Mouse (Mus musculus): ENCODE measurements around the gene Psg25.
A peak's percentile ranks its signal among the peaks of the same experiment; 100 is the strongest.
"Not testable (repeated sequence)": the region's sequence is repeated elsewhere in the genome, so short reads cannot be mapped to it uniquely, and the experiment has no call there.

Psg25 gene

GRCm38 (mm10) chr7:18532169-18532568 lies at the start of gene Psg25:
Gene Psg25, minus strand, starts transcription at chr7:18532269.
- DNase-seq (ENCODE audit: low spot score) = no peak

GRCm38 (mm10) chr7:18567205-18567604 lies 35.1 kb upstream of the Psg25 start, which contains the start of gene Psg27:
Gene Psg27, minus strand, starts transcription at chr7:18567305.
- no peak for DNase-seq (ENCODE audit: low spot score)

GRCm38 (mm10) chr7:18559850-18560249 lies 27.8 kb upstream of the Psg25 start:
- DNase-seq (ENCODE audit: low spot score) = no peak

GRCm38 (mm10) chr7:18555751-18556150 lies 23.7 kb upstream of the Psg25 start:
- not testable (repeated sequence) for DNase-seq (ENCODE audit: low spot score)

- no peak for DNase-seq (ENCODE audit: low spot score)
These were observed 1.4 kb upstream of the Psg25 start for GRCm38 (mm10) chr7:18533420-18533819.

- no peak for DNase-seq (ENCODE audit: low spot score)
These were observed 7.4 kb downstream of the Psg25 start for GRCm38 (mm10) chr7:18524668-18525067.

GRCm38 (mm10) chr7:18512848-18513247 lies 19.2 kb downstream of the Psg25 start:
- not testable (repeated sequence) for DNase-seq (ENCODE audit: low spot score)

- not testable (repeated sequence) for DNase-seq (ENCODE audit: low spot score)
These were observed 19.7 kb downstream of the Psg25 start for GRCm38 (mm10) chr7:18512417-18512816.

- peak; percentile 20 for DNase-seq (ENCODE audit: low spot score)
These were observed 20.6 kb downstream of the Psg25 start for GRCm38 (mm10) chr7:18511479-18511878.

- DNase-seq (ENCODE audit: low spot score) = no peak
These were observed 48.0 kb downstream of the Psg25 start, which contains the start of gene Psg26 for GRCm38 (mm10) chr7:18484077-18484476. Gene Psg26, minus strand, starts transcription at chr7:18484177.
